Mouse (Mus musculus): ENCODE results near the gene Nr2e1. TPM values are rescaled to one million over a fixed set of nuclear protein-coding genes. Genes with fewer than 3 reads are reported as not detected.

Gene Nr2e1
- polyA plus RNA-seq (2021) = not detected

GRCm38 (mm10) chr10:42583157-42583872 is at the start of gene Nr2e1, which contains the start of gene Ostm1:
Gene Nr2e1 (minus strand): TSS chr10:42583632.
Gene Ostm1 (plus strand): TSS chr10:42583822.
- H3K27me3 ChIP-seq = peaks cover 75% of the 10 kb centered on the region
- ATAC-seq = no peak
- no peak for TF ChIP-seq CTCF (IDR thresholded peaks at IDR 0.05)
- DNase-seq (ENCODE audit: low read depth, low spot score) = no peak
- POLR2A ChIA-PET = no interaction called here
- in situ Hi-C loops (cut with MboI; ENCODE audit: low pct_unique_long_range_greater_than_20kb) = no loop called here
- CTCF ChIA-PET = no interaction called here

GRCm38 (mm10) chr10:42632453-42633360 is 49.3 kb upstream of the Nr2e1 start:
- DNase-seq (ENCODE audit: low read depth, low spot score) (no peak), ATAC-seq (no peak)
- in situ Hi-C loops (cut with MboI; ENCODE audit: low pct_unique_long_range_greater_than_20kb) = no loop called here
- CTCF ChIA-PET = no interaction called here
- no peaks in the 10 kb centered on the region for H3K27me3 ChIP-seq
- TF ChIP-seq CTCF (IDR thresholded peaks at IDR 0.05) = no peak
- POLR2A ChIA-PET = no interaction called here

GRCm38 (mm10) chr10:42631754-42632452 is 48.5 kb upstream of the Nr2e1 start:
- CTCF ChIA-PET = no interaction called here
- TF ChIP-seq CTCF (IDR thresholded peaks at IDR 0.05) = no peak
- POLR2A ChIA-PET = no interaction called here
- no peaks in the 10 kb centered on the region for H3K27me3 ChIP-seq
- in situ Hi-C loops (cut with MboI; ENCODE audit: low pct_unique_long_range_greater_than_20kb) = no loop called here
- ATAC-seq (no peak), DNase-seq (ENCODE audit: low read depth, low spot score) (no peak)

GRCm38 (mm10) chr10:42630596-42631355 is 47.3 kb upstream of the Nr2e1 start:
- no peaks in the 10 kb centered on the region for H3K27me3 ChIP-seq
- in situ Hi-C loops (cut with MboI; ENCODE audit: low pct_unique_long_range_greater_than_20kb) = no loop called here
- ATAC-seq (no peak), DNase-seq (ENCODE audit: low read depth, low spot score) (no peak)
- ChIA-PET CTCF (no interaction called here), POLR2A (no interaction called here)
- no peak for TF ChIP-seq CTCF (IDR thresholded peaks at IDR 0.05)

GRCm38 (mm10) chr10:42625907-42626306 is 42.5 kb upstream of the Nr2e1 start:
- CTCF ChIA-PET = no interaction called here
- DNase-seq (ENCODE audit: low read depth, low spot score) (no peak), ATAC-seq (no peak)
- TF ChIP-seq CTCF (IDR thresholded peaks at IDR 0.05) = no peak
- POLR2A ChIA-PET = no interaction called here
- no peaks in the 10 kb centered on the region for H3K27me3 ChIP-seq
- in situ Hi-C loops (cut with MboI; ENCODE audit: low pct_unique_long_range_greater_than_20kb) = no loop called here

GRCm38 (mm10) chr10:42618291-42618690 is 34.9 kb upstream of the Nr2e1 start:
- CTCF ChIA-PET = no interaction called here
- H3K27me3 ChIP-seq = no peaks in the 10 kb centered on the region
- no peak for DNase-seq (ENCODE audit: low read depth, low spot score)
- POLR2A ChIA-PET = no interaction called here
- in situ Hi-C loops (cut with MboI; ENCODE audit: low pct_unique_long_range_greater_than_20kb) = no loop called here
- no peak for TF ChIP-seq CTCF (IDR thresholded peaks at IDR 0.05)
- ATAC-seq = no peak

GRCm38 (mm10) chr10:42614766-42615165 is 31.3 kb upstream of the Nr2e1 start:
- no peak for ATAC-seq
- POLR2A ChIA-PET = interaction anchor here (0.7 kb wide), 1 partner anchor 57 kb away, joined by 3 read pairs; no protein-coding TSS in a partner anchor
- no peak for DNase-seq (ENCODE audit: low read depth, low spot score)
- CTCF ChIA-PET = no interaction called here
- H3K27me3 ChIP-seq = no peaks in the 10 kb centered on the region
- in situ Hi-C loops (cut with MboI; ENCODE audit: low pct_unique_long_range_greater_than_20kb) = no loop called here
- no peak for TF ChIP-seq CTCF (IDR thresholded peaks at IDR 0.05)

- H3K27me3 ChIP-seq = no peaks in the 10 kb centered on the region
- no peak for TF ChIP-seq CTCF (IDR thresholded peaks at IDR 0.05)
- DNase-seq (ENCODE audit: low read depth, low spot score) = no peak
- in situ Hi-C loops (cut with MboI; ENCODE audit: low pct_unique_long_range_greater_than_20kb) = no loop called here
- CTCF ChIA-PET = no interaction called here
- peak; percentile 39 for ATAC-seq
- POLR2A ChIA-PET = no interaction called here
These were observed 30.4 kb upstream of the Nr2e1 start for GRCm38 (mm10) chr10:42613639-42614381.

GRCm38 (mm10) chr10:42613075-42613474 is 29.6 kb upstream of the Nr2e1 start:
- ChIA-PET POLR2A (no interaction called here), CTCF (no interaction called here)
- no peak for TF ChIP-seq CTCF (IDR thresholded peaks at IDR 0.05)
- ATAC-seq (no peak), DNase-seq (ENCODE audit: low read depth, low spot score) (no peak)
- H3K27me3 ChIP-seq = no peaks in the 10 kb centered on the region
- in situ Hi-C loops (cut with MboI; ENCODE audit: low pct_unique_long_range_greater_than_20kb) = no loop called here

- DNase-seq (ENCODE audit: low read depth, low spot score) = no peak
These were observed 23.3 kb upstream of the Nr2e1 start for GRCm38 (mm10) chr10:42606757-42607156.

More at GRCm38 (mm10) chr10:42606757-42607156, 23.3 kb upstream of the Nr2e1 start:
- TF ChIP-seq CTCF (IDR thresholded peaks at IDR 0.05) = no peak
- no peak for ATAC-seq
- H3K27me3 ChIP-seq = peaks cover 7% of the 10 kb centered on the region
- CTCF ChIA-PET = no interaction called here
- POLR2A ChIA-PET = no interaction called here
- in situ Hi-C loops (cut with MboI; ENCODE audit: low pct_unique_long_range_greater_than_20kb) = no loop called here

Data from Patski (cell line).